Mouse (Mus musculus): ENCODE results near the gene Rinl.

Gene Rinl

DNA sequence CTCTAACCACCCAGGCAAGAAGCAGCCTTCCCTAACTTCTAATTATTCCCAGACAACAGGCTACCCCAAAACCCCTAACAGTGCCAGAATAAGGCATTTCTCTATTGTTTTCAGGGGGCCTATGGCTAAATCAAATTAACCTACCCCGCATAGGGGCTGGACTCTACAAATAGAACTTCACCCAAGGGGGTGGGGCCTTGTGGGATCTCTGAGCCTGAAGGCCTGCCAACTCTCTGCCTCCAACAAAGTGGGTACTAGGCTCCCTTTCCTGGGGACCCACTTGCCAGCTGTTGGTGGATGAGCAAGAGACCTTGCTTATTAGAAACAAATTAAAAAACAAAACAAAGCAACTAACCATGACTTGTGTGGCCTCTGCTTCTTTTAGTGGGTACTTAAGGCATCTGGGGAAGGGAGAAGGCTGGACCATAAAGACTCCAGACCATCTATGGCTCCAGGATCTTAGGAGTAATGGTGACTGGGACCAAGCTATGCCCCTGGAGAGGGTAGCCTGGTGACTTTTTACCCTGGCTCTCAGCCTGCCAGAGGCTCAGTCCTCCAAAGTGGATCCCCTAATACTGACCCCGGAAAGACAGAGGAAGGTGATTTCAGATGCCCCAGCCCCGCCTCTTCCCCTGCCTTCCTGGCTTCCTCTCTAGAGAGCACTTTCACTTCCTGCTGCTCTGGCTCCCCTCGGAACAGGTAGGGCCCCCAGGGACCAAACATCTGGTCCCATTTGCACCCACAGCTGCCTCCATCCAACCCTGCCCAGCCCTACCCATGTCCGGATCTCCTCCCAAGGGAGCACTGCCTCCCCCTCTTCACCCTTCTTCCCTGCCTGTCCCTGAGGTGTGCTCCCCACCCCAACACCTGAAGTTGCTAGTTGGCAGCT lies at the start of gene Rinl:
Rinl (plus strand) TSS at position 663 of the 889 bp plus-strand sequence.
- no peak for DNase-seq

GRCm38 (mm10) chr7:28739829-28740228 lies 48.9 kb upstream of the Rinl start:
- DNase-seq = no peak

DNA sequence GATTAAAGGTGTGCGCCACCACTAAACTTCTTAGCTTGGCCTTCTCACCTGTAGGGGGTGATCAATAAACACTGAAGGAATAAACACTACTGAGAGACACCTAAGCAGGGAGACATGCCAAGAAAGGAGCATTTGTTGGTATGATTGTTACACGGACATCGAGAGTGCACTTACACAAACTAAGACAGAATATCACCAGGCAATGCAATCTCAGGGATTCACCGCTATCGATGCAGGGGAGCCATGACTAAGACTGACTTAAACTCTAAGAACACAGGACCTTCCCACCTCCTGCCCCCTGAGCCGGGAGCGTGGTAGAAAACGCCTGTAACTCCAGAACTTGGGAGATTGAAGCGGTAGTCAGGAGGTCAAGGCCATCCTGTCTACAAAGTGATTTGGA lies 47.8 kb upstream of the Rinl start:
- DNase-seq = no peak

GRCm38 (mm10) chr7:28741368-28741708 lies 47.4 kb upstream of the Rinl start:
- no peak for DNase-seq

DNA sequence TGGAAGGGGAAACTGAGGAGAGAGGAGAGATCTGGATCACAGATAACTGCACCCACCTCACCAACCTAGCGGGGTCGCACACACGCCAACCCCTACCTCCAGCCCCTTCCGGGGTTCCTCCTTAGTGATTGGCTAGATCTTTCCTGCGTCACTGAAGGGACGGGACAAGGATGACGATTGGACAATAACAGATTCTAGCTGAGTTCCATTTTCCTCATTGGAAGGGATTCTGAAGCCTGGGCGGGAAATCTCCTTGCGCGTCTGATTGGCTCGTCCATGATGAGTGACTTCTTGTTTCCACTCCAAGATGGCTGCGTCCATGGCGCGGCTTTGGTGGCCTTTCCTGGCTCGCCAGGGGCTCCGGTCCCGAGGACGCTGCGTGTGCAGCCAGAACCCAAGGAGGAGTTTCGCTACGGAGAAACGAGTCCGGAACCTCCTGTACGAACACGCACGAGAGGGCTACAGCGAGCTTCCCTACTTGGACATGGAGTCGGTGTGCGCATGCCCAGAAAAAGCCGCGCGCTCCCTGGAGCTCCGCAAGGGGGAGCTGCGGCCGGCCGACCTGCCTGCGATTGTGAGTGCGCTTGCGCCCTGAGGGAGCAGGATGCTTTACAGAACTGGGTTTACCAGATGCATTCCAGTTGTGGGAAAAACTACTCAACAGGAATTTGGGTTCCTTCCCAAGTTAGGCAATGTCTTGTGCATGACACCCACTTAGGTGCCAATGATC lies 46.9 kb upstream of the Rinl start, which contains the start of the genes Mrps12 and Sars2:
Mrps12 (minus strand) TSS at position 112 of the 730 bp plus-strand sequence.
Sars2 (plus strand) TSS at position 284 of the 730 bp plus-strand sequence.
- peak; percentile 90 for DNase-seq

GRCm38 (mm10) chr7:28749935-28750334 lies 38.8 kb upstream of the Rinl start:
- no peak for DNase-seq

GRCm38 (mm10) chr7:28756079-28756478 lies 32.7 kb upstream of the Rinl start, which contains the start of gene Ccer2:
Ccer2 (plus strand) TSS chr7:28756174.
- DNase-seq = peak; percentile 38

DNA sequence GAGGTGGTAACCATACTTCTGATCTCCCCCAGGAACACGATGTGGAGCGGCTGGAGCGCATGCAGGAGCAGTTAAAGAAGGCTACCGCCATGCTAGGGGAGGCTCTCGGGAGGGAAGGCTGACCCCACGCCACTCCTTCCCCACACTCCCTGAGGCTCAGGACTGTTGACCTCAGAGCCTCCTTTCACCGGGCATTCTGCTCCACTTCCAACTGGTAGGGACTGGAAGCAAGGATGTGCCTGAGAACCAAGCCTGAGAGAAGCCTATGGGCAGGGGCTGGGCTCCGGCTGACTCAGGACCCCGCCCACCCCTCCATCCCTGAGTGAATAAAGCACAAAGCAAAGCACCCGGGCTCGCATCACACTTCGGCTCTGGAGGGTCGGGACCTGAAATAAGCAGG lies 30.1 kb upstream of the Rinl start:
- DNase-seq = no peak

- no peak for DNase-seq
These were observed 26.9 kb upstream of the Rinl start for GRCm38 (mm10) chr7:28761907-28762306.

GRCm38 (mm10) chr7:28765211-28765610 lies 23.6 kb upstream of the Rinl start:
- DNase-seq = no peak

GRCm38 (mm10) chr7:28766173-28766879 lies 22.4 kb upstream of the Rinl start, which contains the start of gene Sirt2:
Sirt2 (plus strand) TSS chr7:28766735.
- peak; percentile 96 for DNase-seq

DNA sequence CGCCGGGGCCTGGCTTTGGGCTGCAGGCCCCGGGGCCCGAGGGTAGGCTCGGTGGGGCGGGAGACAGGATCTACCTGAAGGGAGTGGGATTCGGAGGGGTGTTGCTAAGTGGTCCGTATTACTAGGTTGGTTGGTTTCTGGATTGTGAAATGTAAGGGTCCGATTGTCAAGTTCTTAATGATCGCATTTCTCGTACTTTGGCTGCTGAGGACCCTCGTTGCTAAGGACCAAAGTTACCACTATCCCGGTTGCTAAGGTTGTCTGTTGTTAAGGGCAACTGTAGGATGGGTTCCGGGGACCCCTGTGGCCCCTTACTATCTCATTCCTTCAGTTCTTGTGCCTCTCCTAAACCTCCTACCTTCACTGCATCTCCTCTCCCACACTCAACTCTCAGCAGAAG lies 21.9 kb upstream of the Rinl start:
- no peak for DNase-seq

DNA sequence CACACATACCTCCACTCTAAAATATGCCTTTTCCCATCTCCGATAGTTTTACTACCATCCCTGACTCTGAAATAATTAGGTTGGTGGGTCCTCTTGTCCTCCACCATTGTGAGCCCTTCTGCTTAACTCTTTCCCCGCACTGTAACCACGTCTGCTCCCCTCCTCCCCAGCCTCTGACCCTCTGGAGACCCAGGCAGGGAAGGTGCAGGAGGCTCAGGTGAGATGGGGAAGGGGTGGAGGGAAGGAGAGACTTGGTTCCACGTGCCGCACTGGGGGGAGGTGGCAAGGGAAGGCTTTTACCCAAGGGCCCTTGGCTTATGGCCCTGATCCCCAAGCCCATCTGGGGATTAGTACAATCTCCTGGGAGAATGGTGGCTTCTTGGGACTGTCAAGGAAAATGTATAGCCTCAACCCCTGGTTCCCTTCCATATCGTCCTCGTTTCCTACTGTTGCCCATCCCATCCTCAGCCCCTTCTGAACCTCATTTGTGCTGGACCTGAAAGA lies 21.3 kb upstream of the Rinl start, which contains the start of gene Nfkbib:
Nfkbib (minus strand) TSS at position 51 of the 504 bp plus-strand sequence.
- DNase-seq = no peak

DNA sequence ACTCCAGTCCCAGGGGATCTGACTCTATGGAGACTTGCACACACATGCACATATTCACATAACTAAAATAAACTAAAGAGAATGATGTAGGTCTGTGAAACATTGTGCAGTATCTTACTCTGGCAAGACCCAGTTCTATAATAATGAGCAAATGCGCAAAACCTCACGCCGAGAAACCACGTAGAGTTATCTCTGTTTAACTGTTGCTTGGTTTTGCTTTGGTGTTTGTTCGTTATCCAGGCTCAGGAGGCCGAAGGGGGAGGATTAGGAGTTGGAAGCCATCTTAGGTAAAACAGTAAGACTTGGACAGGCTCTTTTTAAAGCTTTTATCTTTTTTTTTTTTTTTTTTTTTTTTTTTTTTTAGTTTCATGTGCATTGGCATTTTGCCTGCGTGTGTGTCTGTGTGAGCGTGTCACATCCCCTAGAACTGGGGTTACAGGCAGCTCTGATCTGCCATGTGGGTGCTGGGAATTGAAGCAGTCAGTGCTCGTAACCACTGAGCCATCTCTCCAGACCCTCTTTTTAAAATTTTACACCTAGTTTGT lies 19.3 kb upstream of the Rinl start:
- DNase-seq = no peak

GRCm38 (mm10) chr7:28770309-28770708 lies 18.5 kb upstream of the Rinl start:
- DNase-seq = no peak

GRCm38 (mm10) chr7:28771867-28772266 lies 16.9 kb upstream of the Rinl start:
- no peak for DNase-seq

DNA sequence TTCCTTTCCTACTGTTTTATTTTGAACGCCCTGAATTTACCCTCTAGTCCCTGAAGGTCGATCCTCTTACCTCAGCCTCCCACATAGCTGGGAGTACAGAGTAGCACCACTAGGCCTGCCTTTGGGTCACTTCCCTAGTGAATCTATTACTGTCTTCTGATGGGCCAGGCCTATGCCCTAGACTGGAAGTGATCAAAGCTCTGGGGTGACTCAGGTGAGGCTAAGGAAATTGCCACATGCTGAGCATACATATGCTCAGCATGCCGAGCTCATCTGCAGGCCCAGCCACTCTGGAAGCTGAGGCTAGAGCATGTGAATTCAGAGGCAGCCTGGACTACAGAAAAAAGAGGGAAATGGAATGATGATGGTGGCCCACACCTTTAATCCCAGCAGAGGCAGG lies 15.6 kb upstream of the Rinl start:
- DNase-seq = no peak

- DNase-seq = no peak
These were observed 14.6 kb upstream of the Rinl start for GRCm38 (mm10) chr7:28774164-28774563.

DNA sequence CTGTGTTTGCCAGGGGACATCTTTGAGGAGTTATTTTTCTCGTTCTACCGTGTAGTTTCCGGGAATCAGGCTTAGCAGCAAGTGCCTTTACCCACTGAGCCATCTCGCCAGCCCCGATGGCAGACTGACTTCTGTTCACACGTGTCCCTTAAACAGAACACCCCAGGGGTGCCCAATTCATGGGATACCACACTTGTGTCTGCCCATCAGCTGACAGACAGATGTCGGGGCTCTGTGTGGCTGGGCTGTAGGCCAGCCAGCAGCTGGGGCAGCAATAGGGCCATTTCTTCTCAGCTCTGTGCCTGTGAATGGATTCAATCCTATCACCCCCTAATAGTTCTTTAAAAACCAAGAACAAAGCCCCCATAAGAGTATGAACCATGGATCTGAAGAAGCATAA lies 13.6 kb upstream of the Rinl start:
- no peak for DNase-seq

GRCm38 (mm10) chr7:28778825-28779224 lies 9.9 kb upstream of the Rinl start:
- no peak for DNase-seq

DNA sequence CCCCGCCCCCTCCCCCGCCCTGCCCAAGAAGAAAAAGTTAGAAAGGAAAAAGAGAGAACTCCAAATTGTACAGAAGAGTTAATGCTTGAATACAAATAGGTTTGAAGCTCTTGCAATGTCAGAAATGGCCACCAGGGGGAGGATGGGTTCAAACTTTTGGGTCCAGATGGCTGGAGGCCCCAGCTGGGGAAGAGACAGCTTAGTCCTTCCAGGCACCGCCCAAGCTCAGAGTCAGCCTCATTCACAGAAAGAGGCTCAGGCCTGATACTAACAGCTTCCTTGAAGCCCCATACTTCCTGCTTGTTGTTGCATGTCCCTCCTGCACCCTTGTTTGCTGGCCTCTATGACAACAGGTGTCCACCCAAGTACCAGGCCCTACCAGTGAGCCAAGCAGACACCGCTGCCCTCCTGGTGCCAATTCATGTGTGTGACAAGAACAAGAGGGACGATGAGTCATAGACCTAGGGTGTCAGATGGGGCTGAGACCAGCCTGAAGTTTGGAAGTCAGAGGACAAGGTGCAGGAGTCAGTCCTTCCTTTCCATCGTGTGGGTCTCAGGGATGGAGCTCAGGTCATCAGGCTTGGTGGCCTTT lies 8.6 kb upstream of the Rinl start:
- peak; percentile 91 for DNase-seq

DNA sequence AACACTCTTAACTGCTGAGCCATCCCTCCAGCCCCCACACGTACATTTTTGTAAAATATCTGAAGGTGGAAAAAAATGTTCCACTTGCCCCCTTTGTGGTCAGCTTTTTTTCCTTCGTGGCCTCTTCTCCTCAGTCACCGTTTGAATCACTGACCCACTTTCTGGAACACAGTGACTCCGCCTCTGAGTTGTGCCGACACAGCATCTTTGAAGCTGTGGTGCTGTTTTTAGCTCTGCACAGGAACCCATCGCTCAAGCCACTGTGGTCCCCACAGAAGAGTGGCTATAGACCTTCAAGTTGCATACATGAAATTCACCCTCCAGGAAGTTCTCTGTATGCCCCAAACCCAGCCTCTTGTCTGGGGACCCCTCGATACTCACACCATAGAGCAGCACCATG lies 7.9 kb upstream of the Rinl start:
- DNase-seq = no peak

Data from right cerebral cortex, postnatal 14 days (tissue).